Mouse (Mus musculus) cerebellum, postnatal 14 days (tissue): ENCODE data around the gene Oxt.

Source experiments
- DNase-seq, 2 experiments: peaks; one replicate each; pipeline ENCODE4 v3.0.0; 2021; ENCODE audit warnings: mixed read lengths in 2 of 2

The Oxt gene

GRCm38 (mm10) chr2:130579791-130580190, 3.8 kb downstream of the Oxt start:
- DNase-seq: no peak

GRCm38 (mm10) chr2:130581201-130581600, 5.2 kb downstream of the Oxt start:
- peak in 1 of 2 experiments; percentile 45 for DNase-seq

GRCm38 (mm10) chr2:130582552-130582951, 6.6 kb downstream of the Oxt start, which contains the start of gene Avp:
TSS of gene Avp (minus strand) at chr2:130582554.
- DNase-seq: no peak

- no peak for DNase-seq
These were observed 8.1 kb downstream of the Oxt start for GRCm38 (mm10) chr2:130583902-130584560.

GRCm38 (mm10) chr2:130586016-130586415, 10.0 kb downstream of the Oxt start:
- DNase-seq: no peak

- no peak for DNase-seq
These were observed 12.4 kb downstream of the Oxt start for GRCm38 (mm10) chr2:130588373-130588772.

- no peak for DNase-seq
These were observed 13.2 kb downstream of the Oxt start for GRCm38 (mm10) chr2:130589157-130589556.

GRCm38 (mm10) chr2:130589761-130590160, 13.8 kb downstream of the Oxt start:
- DNase-seq: no peak

GRCm38 (mm10) chr2:130591016-130591415, 15.0 kb downstream of the Oxt start:
- no peak for DNase-seq

- DNase-seq: no peak
These were observed 19.6 kb downstream of the Oxt start for GRCm38 (mm10) chr2:130595596-130595995.

GRCm38 (mm10) chr2:130597601-130598010, 21.6 kb downstream of the Oxt start:
- DNase-seq: peak; percentile 58 to 60

- no peak for DNase-seq
These were observed 22.4 kb downstream of the Oxt start for GRCm38 (mm10) chr2:130598399-130598798.

GRCm38 (mm10) chr2:130602195-130602594, 26.2 kb downstream of the Oxt start:
- no peak for DNase-seq

- DNase-seq: peak; percentile 60 to 72
These were observed 37.1 kb downstream of the Oxt start for GRCm38 (mm10) chr2:130613091-130613490.

- no peak for DNase-seq
These were observed 43.0 kb downstream of the Oxt start for GRCm38 (mm10) chr2:130618972-130619371.
